Mouse (Mus musculus): Measurements from ENCODE around the gene Otud3. TPM values are rescaled to one million over a fixed set of nuclear protein-coding genes. Genes with fewer than 3 reads are reported as not detected.

Otud3 gene
- total RNA-seq (2021): 10 to 100 TPM in 1 of 2 experiments, 1 to 10 TPM in 1; 9.4 to 10.0 TPM
- long read RNA-seq, experiment 1, partial matches to known transcripts: 0 of 3 reads
- long read RNA-seq, experiment 1, other reads (novel, unspliced or antisense): 0 of 3 reads
- long read RNA-seq, experiment 2, transcript Otud3-201 (8 exons, 1,668 nt): major isoform, 6 of 6 reads
- long read RNA-seq, experiment 2, partial matches to known transcripts: 0 of 6 reads
- long read RNA-seq, experiment 2, other reads (novel, unspliced or antisense): 0 of 6 reads

DNA sequence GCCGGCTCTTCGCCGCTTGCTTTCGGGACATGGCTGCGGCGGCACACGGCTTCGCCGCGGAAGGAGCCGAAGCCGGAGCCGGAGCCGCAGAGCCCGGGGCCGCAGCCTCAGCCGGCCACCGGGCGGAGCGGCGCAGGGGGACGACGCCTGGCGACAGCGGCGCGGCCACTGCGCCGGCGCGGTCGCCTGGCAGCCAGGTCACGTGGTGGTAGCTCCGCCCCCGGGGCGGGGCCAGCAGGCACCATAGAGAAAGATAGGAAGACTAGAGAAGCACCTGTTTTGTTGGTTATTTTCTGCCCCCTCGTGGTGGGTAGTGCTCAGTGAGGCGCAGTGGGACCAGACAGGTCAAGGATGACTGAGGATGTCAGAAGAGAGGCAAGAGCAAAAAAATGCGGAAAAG lies at the start of gene Otud3:
Gene Otud3, minus strand, starts transcription at position 149 of the 400 bp plus-strand sequence.
- intact Hi-C loops (cut with DNase I): no loop called here
- peak; percentile 96 to 97 for DNase-seq

DNA sequence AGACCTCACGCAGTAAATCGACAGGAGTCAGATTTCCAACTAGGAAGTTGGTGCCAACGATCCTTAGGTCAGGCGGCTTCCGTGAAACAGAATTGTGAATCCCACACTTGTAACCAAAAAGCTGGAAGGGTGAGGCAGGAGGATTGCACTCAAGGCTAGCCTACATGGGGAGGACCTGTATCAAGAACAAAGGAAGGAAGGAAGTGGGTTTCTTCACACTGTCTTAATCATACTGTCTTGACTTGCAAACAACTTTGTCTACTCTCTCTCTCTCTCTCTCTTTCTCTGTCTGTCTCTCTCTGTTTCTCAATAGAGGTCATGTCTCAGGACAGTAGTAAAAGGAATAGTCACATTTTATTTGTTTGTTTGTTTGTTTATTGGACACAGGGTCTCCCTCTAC lies 49.0 kb upstream of the Otud3 start:
- no peak for DNase-seq
- intact Hi-C loops (cut with DNase I): no loop called here

DNA sequence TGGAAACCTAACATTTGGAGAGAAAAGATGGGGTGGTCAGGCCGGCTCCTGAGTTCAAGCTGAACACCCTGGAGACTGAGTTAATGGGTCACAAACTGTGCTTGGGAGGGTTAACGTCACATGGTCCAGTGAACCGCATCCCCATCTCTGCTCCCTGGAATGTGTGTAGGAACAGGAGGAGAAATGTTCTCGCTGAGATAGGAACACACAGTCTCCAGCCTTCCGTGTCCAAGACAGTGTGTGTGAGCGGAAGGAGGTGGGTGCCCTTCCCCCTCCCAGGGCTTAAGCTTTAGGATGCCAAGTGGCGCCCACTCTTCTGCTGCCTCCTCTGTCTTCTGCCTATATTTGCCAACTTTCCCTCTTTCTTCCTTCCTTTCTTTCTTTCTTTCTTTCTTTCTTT lies 46.2 kb upstream of the Otud3 start:
- no peak for DNase-seq
- intact Hi-C loops (cut with DNase I): no loop called here

DNA sequence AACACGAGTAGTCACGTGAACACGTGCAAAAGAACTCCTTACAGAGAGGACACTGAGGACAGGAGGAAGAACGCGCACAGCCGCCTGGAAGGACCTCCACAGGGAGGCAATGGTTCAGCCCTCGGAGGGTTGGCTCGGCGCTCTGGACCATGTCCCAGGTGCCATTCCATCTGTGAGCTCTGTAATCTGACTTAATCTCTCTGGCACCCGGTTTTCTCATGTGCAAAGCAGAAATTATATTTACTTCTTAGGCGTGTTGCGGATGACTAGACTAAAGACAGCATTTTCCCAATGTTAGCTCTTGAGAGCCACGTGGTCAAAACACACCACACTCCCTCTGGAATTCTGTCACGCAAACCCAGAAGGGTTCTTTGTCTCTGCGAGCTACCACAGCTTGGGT lies 45.4 kb upstream of the Otud3 start:
- DNase-seq: no peak
- intact Hi-C loops (cut with DNase I): no loop called here

DNA sequence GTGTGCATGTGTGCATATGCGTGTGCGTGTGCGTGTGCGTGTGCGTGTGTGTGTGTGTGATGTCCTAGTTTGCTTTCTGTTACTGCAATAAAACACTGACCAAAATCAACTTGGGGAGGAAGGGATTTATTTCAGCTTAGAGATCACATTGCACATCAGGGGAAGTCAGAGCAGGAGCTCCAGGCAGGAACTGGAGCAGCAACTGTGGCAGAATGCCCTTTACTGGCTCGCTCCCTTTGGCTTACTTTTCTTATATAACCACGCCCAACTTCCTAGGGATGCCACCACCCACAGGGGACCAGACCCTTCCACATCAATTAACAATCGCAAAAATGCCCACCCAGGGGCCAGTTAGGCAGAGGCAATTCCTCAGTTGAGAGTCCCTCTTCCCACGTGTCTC lies 44.9 kb upstream of the Otud3 start:
- intact Hi-C loops (cut with DNase I): no loop called here
- DNase-seq: no peak

DNA sequence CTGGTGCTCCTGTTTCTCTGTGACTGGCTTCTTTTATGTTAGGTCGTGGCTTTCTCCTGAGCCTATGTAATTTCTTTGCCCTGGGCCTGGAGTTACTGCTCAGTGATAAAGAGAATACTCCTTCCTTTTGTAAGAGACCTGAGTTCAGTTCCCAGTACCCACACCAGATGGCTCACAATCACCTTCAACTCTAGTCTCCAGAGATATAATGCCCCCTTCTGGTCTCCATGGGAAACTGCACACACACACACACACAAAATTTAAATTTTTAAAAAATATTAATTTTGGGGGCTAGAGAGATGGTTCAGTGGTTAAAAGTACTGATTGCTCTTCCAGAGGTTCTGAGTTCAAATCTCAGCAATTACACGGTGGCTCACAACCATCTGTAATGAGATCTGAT lies 34.5 kb upstream of the Otud3 start:
- DNase-seq: no peak
- intact Hi-C loops (cut with DNase I): no loop called here

DNA sequence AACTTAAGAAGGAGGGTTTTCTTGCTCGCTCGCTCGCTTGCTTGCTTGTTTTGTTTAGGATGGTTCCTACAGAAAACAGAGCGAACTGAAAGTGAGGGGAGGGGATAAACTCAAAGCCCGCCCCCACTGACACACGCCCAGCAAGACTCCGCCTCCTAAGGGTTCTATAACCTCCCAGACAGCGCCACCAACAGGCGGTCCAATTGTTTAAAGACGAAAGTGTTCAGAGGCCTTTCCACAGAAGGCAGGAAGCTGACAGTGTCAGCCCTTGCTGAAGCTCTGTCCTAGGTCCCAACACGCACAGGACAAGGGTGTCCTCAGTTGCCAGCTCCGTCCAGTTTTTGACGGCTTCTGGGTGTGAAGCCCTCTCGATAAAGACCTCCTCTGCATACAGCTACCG lies 30.0 kb upstream of the Otud3 start:
- intact Hi-C loops (cut with DNase I): loop anchor here (5.0 kb wide), 1 partner anchor 39 kb away; no protein-coding TSS in a partner anchor
- peak; percentile 79 to 85 for DNase-seq

DNA sequence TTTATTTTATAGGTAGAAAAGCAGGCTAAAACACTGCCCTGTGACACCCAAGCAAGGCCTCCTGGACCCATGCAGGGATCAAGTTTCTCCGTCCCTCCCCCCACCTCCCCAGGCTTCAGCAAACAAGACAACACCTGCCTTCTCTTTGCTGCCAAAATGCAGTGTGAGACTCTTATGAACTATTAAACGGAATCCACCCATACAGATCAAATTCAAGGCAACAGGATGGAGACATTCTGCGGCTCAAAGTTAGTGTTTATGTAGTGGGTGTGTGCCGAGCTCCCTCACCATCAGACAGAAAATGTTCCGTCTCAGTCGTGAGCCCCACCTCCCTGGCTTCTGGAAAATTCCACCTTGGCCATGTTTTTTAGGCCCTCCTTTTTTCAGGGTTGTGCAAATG lies 28.2 kb upstream of the Otud3 start:
- intact Hi-C loops (cut with DNase I): loop anchor here (5.0 kb wide), 1 partner anchor 40 kb away; no protein-coding TSS in a partner anchor
- no peak for DNase-seq

DNA sequence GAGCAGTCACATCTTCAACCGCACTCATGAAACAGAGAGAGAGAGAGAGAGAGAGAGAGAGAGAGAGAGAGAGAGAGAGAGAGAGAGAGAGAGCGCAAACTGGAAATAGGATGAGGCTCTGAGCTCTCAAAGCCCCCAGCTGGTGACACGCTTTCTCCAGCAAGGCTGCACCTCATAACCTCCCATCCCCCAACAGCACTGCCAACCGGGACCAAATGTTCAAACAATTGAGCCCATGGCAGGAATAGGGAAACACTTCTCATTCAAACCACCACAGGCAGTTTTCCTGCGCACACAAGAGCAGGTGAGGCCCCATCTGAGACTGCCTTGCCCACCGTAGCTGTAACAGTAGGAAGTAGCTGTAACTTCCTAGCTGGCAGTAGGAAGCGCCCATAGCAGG lies 27.7 kb upstream of the Otud3 start:
- intact Hi-C loops (cut with DNase I): loop anchor here (5.0 kb wide), 1 partner anchor 41 kb away; no protein-coding TSS in a partner anchor
- no peak for DNase-seq

DNA sequence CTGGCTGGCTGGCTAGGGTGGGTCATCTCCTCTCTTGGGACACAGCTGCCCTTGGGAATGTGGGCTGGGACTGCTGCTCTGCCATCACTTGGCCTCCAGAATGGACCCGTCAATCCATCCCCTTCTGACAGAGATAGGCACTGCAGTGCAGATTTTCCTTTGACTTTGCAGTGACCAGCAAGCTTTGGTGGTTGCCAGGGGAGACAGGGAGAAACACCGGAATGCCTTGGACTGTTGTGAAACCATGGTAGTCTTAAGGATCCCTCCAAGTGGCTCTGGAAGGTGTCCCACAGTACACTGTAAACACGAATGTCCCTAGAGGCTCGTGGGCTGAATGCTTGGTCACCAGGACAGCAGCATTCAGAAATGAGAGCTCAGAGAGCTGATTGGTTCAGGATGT lies 25.7 kb upstream of the Otud3 start:
- no peak for DNase-seq
- intact Hi-C loops (cut with DNase I): no loop called here

DNA sequence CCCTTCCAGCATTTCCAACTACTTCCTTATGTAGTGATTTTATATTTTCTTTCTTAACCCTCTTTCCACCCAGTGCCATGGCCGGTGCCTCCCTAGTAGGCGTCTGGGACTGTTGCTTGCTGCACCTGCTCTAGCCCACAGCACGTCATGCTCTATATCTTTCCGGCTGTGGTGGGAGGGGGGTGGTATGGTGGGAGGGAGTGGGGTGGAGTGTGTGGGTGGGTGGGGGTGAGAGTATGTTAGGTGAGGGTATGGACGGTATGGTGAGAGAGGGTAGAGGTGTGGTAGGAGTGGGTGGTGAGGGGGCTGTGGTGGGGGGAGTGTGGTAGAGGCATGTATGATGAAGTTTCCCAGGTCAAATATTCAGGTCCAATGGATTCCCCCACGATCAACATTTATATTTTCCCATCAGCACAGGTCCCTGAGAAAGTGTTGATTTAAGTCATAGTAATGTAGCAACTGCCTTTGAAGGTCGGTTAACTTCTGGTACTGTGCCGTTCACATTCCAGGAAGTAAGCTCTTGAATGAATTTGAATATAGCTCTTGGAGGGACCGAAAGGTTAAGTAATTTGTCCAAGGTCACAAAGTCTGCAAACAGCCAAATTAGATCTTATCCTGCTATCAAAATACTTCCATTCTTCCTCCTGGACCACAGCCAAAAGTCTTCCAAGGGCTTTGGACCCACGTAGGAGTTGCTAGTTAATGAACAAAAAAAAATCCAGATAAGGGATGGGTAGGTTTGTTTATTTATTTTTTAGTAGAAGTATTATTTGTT lies 24.9 kb upstream of the Otud3 start:
- intact Hi-C loops (cut with DNase I): no loop called here
- DNase-seq: no peak

DNA sequence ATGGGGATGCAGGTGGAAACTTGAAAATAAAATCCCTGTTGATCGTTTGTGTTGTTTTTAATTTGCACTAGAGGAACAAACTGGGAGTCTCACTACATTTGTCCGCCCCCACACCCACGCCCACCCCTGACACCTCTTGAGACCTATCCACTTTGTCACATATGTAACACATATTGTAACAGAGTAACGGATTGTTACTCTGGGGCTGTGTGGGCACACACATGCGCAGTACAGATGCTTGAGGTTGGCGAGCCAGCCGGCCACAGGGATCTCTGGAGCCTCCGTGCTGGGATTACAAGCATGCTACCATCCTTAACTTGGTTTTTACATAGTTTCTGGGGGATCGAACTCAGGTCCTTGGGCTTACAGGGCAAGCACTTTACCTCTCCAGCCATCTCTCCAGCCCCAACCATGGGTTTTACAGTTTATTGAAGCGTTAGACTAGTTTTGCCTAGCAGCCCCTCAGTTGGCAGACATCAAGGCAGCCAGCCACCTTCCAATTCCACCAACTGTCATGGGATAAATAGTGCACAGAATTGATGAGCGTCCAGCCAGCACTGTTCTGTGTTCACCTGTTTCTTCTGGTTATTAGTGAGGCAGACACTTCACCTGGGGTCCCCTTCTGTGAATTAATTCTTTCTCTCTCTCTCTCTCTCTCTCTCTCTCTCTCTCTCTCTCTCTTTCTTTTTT lies 20.9 kb upstream of the Otud3 start:
- no peak for DNase-seq
- intact Hi-C loops (cut with DNase I): no loop called here

DNA sequence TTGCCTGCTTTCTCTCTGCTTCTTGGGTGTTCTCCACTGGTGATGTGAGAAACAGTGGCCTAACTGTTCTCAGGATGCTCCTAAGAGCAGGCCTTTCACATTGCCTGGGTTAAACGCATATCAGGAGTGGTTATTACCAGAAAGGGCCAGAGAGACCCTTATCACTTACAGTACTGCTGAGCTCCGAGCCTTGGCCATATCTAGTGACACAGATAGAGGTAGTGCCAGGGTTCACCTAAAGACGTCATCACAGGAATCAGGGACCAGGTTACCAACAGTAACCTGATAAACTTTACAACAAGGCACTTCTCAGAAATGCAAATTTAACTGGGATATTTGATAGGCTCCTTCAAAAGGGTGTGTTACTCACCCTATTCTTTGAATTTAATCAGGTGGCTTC lies 20.1 kb upstream of the Otud3 start:
- intact Hi-C loops (cut with DNase I): no loop called here
- no peak for DNase-seq

DNA sequence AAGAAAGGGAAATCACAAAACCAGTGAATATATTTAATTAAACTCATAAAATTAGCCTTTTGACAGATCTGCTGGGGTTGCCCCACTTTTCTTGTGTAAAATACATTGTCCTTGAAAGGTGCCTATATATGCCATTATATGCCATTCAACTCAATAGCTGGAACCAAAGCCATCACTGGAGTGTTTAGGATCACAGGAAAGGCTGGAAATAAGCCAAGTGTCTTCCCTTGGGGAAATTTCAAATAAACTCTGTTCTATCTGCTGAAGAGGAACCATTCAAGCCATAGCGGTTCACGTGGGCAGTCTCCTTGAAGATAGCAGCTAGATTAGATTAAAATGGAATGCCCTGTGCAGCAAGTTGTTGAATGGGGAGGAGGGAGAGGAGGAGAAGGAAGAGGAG lies 11.8 kb upstream of the Otud3 start:
- intact Hi-C loops (cut with DNase I): no loop called here
- DNase-seq: no peak

DNA sequence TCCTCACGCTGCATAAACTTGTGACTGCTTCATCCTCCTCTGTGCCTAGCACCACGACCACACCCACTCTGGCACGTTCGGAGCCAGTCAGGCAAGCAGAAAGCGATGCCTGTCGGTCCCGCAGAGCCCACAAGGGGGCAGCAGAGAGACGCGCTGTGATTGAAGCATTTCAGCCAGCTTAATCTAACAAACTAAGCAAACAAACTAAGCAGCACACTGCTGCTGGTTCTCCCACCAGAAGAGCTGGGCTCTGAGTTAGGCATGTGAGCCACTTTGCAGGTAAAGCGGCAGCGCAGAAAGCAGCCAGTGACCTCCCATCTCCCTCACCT lies 8.3 kb upstream of the Otud3 start:
- DNase-seq: peak; percentile 96 to 99
- intact Hi-C loops (cut with DNase I): loop anchor here (2.0 kb wide), 3 partner anchors 49 to 157 kb away; no protein-coding TSS in a partner anchor

DNA sequence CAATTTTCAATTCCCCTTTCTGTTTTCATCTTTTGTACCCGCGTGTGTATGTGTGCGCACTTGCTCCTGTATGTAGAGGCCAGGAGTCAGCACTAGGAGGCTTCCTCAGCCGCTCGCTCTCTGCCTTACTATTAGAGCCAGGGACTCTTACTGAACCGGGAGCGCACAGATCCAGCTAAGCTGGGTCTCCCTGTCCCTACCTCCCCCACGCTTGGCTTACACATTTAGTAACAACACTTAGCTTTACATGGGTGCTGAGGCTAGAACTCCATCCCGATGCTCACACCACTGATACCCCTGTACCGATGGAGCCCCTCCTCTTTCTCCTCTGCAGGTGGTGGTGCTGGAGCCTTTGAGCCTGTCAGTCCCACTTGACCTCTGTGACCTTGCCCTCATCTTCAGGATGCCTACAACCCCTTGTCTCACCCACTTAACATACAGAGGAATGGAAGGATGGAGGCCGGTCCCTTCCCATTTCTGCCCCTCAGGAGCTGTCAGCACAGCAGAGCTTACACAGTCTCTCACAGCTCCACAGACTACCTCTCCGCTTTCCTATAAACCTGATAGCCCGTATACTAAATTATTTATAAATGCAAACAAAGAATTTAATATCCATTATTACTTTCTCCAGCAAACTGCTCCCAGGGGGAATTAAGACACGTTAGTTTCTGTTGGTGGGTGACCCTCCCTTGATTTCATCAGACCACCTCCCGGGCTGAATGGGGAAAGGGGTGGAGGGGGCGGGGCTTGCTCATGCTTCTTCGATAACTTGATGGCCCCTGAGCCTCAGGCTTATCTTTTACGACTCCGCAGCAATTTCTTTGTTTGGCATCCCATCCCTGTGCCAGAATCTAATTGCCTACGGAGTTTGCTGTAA lies 7.7 kb upstream of the Otud3 start:
- intact Hi-C loops (cut with DNase I): loop anchor here (2.0 kb wide), 3 partner anchors 49 to 157 kb away; no protein-coding TSS in a partner anchor

DNA sequence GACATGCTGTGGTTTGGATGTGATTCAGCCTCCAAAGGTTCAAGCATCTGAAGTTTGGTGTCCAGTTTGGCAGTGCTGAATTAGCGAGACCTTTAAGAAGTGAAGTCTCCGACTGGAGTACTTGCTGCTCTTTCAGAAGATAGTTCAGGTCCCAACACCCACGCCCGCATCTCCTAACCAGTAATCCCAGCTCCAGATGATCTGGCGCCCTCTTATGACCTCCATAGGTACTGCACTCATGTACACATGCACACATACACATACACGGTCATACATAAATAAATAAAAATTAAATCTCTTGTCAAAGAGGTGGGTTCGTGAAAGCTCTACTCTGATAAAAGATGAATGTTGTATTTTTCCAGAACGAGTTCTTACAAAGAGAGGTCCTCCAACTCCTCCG lies 3.5 kb upstream of the Otud3 start:
- intact Hi-C loops (cut with DNase I): no loop called here
- no peak for DNase-seq

More for the DNA sequence above, 7.7 kb upstream of the Otud3 start:
- no peak for DNase-seq

DNA sequence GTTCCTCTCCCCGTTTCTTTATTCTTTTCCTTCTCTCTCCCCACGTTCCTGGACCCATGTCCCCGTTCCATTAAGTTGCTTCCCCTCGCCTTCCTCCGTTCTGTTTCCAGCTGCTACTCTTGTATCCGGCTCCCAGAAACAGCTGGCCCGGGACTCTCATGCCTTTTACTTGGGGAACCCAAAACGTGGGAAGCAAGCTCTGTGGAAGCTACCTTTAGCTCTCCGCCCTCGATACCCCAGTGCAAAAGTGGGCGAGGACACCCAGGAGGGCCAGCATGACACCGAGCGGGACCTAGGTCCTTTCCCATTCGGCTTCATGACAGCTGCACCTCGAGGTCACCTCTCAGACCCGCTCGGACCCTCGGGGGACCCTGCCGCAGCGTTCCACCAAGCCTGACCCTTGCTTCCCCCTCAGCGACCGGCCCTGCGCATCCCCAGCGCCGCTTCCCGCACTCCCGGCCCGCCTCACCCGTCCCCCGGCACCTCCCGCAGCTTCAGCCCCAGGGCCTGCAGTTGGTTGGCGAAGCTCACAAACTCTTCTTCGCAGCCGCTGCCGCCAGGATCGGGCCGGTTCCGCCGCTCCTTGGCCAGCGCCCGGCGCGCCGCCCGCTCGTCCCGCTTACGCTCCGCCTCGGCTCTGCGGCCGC lies 481 bp downstream of the Otud3 start:
- no peak for DNase-seq
- intact Hi-C loops (cut with DNase I): no loop called here

DNA sequence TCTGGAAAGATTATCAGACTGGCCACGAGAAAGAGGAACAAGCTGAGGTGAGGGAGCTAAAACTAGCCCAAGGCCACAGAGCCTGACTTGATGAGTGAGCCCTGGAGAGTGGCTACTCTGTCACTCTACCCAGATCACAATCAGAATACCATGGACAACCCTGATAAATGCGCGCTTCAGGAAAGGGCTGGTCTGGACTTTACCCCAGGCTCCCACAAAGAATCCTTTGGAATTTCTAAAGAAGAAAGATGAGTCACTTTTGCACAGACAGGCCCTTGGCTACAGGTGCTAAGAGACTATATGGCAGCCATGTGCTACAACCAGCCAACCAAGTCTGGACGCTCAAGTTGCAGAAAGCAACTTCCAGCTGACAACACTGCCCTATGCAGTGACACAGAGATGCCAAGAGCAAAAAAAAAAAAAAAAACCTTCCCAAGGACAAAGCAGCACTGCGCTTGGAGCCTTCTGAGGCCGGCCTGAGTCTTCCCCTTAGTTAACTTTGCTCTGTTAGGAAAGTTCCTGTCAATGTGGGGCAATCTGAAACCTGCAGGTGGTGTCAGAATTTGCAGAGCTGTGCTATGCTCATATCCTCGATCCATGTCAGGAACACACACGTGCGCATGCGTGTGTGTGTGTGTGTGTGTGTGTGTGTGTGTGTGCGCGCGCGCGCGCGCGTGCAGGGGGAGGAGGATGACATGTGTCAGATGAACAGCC lies 8.0 kb downstream of the Otud3 start:
- no peak for DNase-seq

More for the DNA sequence above, 8.0 kb downstream of the Otud3 start:
- intact Hi-C loops (cut with DNase I): no loop called here
